Mouse (Mus musculus) embryo, embryonic 11.5 days (tissue): ENCODE measurements around the gene Defa35.
A peak's percentile ranks its signal among the peaks of the same experiment; 100 is the strongest.
"Not testable (repeated sequence)": the region's sequence is repeated elsewhere in the genome, so short reads cannot be mapped to it uniquely, and the experiment has no call there.

Experiments
- DNase-seq: peaks from one replicate; pipeline ENCODE4 v3.0.0-alpha.2; 2012; ENCODE audit warnings: low read depth, low spot score

Defa35 gene

GRCm38 (mm10) chr8:21064738-21065137, at the start of gene Defa35:
Gene Defa35 (plus strand): TSS chr8:21065038.
- DNase-seq: not testable (repeated sequence)

GRCm38 (mm10) chr8:21025245-21025644, 39.6 kb upstream of the Defa35 start, which contains the start of gene Defa21:
Gene Defa21 (plus strand): TSS chr8:21025545.
- DNase-seq: not testable (repeated sequence)

- not testable (repeated sequence) for DNase-seq
Measured at GRCm38 (mm10) chr8:21054747-21055146, 10.1 kb upstream of the Defa35 start, which contains the start of gene Defa23. Gene Defa23 (plus strand): TSS chr8:21055047.

GRCm38 (mm10) chr8:21084142-21084541, 19.3 kb downstream of the Defa35 start, which contains the start of gene Defa25:
Gene Defa25 (plus strand): TSS chr8:21084442.
- not testable (repeated sequence) for DNase-seq

- peak; percentile 48 for DNase-seq
Measured at GRCm38 (mm10) chr8:21093106-21093505, 28.3 kb downstream of the Defa35 start.

GRCm38 (mm10) chr8:21095950-21096349, 31.1 kb downstream of the Defa35 start, which contains the start of gene Gm14851:
Gene Gm14851 (minus strand): TSS chr8:21096050.
- not testable (repeated sequence) for DNase-seq
